Mouse (Mus musculus): Measurements from ENCODE around the gene Pomgnt2.

GRCm38 (mm10) chr9:121981046-121981445 lies 15.9 kb downstream of the Pomgnt2 start:
- TF ChIP-seq POLR2A (IDR thresholded peaks at IDR 0.05; ENCODE audit: low read depth, low read length) (no peak), CTCF (IDR thresholded peaks at IDR 0.05; ENCODE audit: borderline replicate concordance, insufficient read depth, low read length) (no peak)
